Mouse (Mus musculus) gastrocnemius, postnatal 14 days (tissue): ENCODE measurements at regions not wholly inside any gene's neighbourhood (a gene's known extent, or its start where the extent isn't known, plus 50 kb on each side); places are given as distances from the start of the nearest gene placed in this dataset.

ENCODE experiments used
- DNase-seq: peaks from one replicate; pipeline ENCODE4 v3.0.0; 2021; ENCODE audit warnings: mixed read lengths
- intact Hi-C: fragments of 180-260 bp; cut with DNase I; formaldehyde crosslinking; loops from one replicate; pipeline ENCODE4 v1.15.1; 2025; ENCODE audit warnings: low total_unique reads

- DNase-seq = peak; percentile 21
- intact Hi-C loops = no loop called here
Observed at GRCm38 (mm10) chr4:89421694-89422354, 111.0 kb upstream of the Cdkn2b start.

DNA sequence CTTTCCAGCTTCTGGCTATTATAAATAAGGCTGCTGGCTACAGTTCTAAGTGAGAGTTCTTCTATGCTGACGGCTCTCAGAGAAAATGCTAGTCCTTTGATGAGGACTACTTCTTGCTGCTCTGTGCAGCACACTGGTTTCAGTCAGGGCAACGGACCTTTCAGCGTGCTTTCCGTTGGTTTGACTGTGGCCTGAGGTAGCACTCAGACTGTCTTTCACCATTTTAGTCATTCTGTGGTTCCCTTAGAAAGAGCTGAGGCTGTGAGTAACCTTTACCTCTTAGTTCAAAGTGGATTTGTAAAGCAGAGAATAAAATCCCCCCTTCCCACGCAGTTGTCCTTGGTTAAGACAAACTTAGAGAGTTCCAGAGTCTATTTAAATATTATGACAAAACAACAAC, 110.0 kb upstream of the Cdkn2b start:
- no peak for DNase-seq
- intact Hi-C loops = no loop called here

DNA sequence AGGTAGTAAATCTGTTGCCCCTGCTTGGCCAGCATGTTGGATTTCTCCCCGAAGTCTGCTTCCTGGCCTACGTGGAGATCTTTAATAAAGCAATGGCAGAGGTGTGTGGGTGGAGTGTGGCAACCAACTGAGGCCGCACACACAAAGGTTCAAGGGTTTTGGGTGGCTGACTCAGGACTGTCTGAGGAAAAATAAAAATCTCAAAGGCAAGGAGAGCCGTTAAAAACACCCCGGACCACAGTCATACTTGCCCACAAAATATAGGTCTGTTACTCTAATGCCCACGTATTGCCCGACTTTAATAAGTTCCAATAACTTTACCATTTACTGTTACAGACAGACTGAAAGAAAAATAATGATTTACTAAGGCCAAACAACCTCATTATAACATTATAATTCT, 108.7 kb upstream of the Cdkn2b start:
- no peak for DNase-seq
- intact Hi-C loops = no loop called here

DNA sequence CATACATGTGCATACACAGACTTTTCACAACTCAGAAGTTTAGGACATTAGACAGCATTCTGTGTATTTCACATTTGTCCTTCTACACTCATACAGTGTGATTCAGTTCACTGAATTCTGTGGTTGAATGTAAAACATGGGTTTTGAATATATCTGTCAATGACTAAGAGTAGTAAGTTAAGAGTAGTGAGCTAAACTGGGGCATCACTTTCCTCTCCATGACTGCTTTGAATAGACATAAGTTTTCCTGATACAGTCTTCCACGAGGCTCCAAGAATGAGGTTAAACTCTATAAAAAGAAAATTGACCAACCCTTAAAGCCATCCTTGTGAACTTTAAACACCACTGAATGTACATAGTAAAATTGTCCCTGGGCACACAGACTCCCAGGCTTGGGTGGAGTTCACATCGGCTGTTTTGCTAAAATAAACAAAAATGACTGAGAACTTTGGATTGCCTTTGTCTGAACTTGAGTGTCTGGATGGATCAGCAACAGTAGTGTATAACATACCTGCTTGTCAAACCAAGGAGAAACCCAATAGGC, 94.9 kb upstream of the Cdkn2b start:
- no peak for DNase-seq
- intact Hi-C loops = no loop called here

- no peak for DNase-seq
- intact Hi-C loops = no loop called here
Observed at GRCm38 (mm10) chr4:89403151-89403550, 92.3 kb upstream of the Cdkn2b start.

DNA sequence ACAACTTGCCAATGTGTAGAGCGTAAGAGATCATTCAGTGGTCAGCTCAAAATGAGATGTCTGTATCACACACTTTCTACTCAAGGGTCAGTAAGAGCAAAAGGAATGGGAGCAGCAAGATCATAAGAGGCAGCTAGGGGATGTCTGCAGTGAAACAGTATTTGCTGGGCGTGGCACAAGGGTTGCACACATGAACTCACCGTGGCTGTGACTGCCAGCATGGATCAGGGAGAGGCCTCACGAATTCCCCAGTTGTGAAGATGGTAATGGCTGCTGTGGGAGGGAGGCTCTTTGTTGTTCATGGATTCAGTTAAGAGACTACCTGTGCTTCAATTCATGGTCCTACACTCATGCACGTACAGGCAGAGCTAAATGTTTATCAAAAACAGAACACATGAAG, 91.5 kb upstream of the Cdkn2b start:
- intact Hi-C loops = no loop called here
- no peak for DNase-seq

GRCm38 (mm10) chr4:89401696-89402095, 90.9 kb upstream of the Cdkn2b start:
- intact Hi-C loops = no loop called here
- DNase-seq = no peak

GRCm38 (mm10) chr4:89400342-89400741, 89.5 kb upstream of the Cdkn2b start:
- no peak for DNase-seq
- intact Hi-C loops = no loop called here

DNA sequence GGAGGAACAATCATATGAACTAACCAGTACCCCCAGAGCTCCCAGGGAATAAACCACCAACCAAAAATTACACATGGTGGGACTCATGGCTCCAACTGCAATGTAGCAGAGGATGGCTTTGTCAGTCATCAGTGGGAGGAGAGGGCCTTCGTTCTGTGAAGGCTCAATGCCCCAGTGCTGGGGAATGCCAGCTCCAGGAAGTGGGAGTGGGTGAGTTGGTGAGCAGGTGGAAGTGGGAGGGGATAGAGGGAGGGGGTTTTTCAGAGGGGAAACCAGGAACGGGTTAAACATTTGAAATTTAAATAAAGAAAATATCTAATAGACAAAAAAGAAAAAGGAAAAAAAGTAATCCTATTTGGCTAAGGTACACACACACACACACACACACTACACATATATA, 88.4 kb upstream of the Cdkn2b start:
- DNase-seq = no peak
- intact Hi-C loops = no loop called here

GRCm38 (mm10) chr4:89396020-89396419, 85.2 kb upstream of the Cdkn2b start:
- intact Hi-C loops = no loop called here
- DNase-seq = no peak

DNA sequence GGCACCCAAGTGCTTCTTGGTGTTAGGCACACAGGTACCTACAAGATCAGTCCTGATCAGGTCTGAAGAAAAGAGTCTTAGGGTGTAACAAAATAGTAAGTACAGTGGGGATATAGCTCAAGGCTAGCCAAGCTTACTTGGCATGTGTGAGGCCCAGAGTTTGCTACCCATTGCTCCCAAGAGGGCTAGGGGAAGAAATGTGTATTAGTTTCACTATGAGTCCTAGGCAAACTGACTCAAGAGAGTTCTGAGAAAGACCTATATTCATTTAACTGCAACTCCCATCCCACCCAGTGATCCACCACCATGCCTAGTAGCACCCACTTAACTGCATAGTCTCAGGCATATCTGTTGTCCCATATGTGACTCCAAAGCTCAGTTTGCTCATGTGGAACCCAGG, 84.5 kb upstream of the Cdkn2b start:
- intact Hi-C loops = no loop called here
- DNase-seq = no peak

GRCm38 (mm10) chr4:89393251-89393711, 82.4 kb upstream of the Cdkn2b start:
- intact Hi-C loops = no loop called here
- DNase-seq = no peak

DNA sequence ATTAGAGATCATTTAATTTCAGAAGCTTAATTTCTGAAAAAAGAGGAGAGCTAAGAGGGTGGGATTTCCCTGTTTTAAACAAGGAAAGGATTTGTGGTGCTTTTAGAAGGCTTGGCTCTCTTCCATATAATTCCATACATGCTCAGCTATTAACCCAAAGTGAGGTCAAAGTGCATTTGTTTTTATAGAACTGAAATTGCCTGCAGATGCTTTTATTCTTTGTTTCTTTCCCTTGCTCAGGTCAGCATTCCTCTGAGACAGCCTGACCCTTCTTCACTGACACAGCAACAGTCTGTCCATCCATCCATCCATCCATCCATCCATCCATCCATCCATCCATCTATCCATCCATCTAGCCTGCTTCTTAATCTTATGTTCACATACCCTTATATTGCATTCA, 82.0 kb upstream of the Cdkn2b start:
- intact Hi-C loops = no loop called here

GRCm38 (mm10) chr4:89391463-89392308, 80.8 kb upstream of the Cdkn2b start:
- no peak for DNase-seq
- intact Hi-C loops = no loop called here

More for the DNA sequence above, 82.0 kb upstream of the Cdkn2b start:
- no peak for DNase-seq

DNA sequence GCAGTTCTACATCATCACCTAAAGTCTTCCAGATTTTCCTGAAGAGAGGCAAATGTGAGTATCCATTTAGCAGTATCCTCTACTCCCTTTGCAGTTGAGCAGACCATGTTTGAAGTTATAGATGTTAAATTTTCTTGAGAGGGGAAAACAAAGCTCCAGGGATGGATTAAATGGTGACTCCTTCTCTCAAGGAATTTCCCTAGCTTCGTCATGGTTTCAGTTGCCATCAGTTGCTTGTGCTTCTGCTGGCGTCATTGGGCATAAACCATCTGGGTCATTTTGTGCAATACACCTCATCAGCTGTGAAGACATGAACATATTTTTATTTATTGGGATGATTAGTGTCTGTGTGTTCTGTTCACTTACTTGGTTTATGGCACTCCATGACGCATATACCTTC, 72.7 kb upstream of the Cdkn2b start:
- intact Hi-C loops = no loop called here
- no peak for DNase-seq

GRCm38 (mm10) chr4:89382434-89382976, 71.7 kb upstream of the Cdkn2b start:
- no peak for DNase-seq
- intact Hi-C loops = no loop called here

- intact Hi-C loops = no loop called here
Observed at GRCm38 (mm10) chr4:89381763-89382162, 70.9 kb upstream of the Cdkn2b start.

DNA sequence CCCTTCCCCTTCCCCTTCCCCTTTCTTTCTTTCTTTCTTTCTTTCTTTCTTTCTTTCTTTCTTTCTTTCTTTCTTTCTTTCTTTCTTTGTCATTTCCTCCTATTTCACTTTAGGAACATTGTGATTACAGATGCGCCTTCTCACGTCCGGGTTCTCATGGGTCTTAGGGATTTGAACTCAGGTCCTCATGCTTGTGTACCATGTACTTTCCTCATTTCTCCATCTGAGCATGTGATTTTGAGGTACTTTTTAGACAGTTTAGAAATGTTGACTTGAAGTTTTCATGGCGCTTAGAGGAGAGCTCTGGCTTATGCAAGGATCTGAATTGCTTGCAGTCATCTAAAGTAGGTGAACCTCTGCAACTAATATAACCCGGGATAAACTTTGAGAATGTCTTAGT, 70.2 kb upstream of the Cdkn2b start:
- intact Hi-C loops = no loop called here
- no peak for DNase-seq

More at GRCm38 (mm10) chr4:89381763-89382162, 70.9 kb upstream of the Cdkn2b start:
- DNase-seq = no peak

GRCm38 (mm10) chr4:89380330-89380945, 69.6 kb upstream of the Cdkn2b start:
- DNase-seq = no peak
- intact Hi-C loops = no loop called here
